Mouse (Mus musculus): ENCODE measurements around the gene Gm43552.
A peak's percentile ranks its signal among the peaks of the same experiment; 100 is the strongest.
"Not testable (repeated sequence)": the region's sequence is repeated elsewhere in the genome, so short reads cannot be mapped to it uniquely, and the experiment has no call there.

The Gm43552 gene

DNA sequence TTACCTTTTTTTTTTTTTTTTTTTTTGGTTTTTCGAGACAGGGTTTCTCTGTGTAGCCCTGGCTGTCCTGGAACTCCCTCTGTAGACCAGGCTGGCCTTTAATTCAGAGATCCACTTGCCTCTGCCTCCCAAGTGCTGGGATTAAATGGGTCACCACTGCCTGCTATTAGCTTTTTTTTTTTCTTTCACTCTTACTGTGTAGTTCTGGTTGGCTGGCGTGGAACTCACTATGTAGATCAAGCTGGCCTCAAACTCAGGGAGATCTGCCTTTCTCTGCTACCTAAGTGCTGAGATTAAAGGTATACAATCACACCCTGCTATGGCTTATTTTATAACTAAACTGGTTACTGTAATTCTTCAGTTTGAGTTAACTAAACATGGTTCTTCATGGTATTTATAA, 6.1 kb downstream of the Gm43552 start:
- H3K4me3 ChIP-seq (replicated peaks; ENCODE audit: low read length): no peak overlapping the region
- H3K4me1 ChIP-seq (replicated peaks; ENCODE audit: low read depth, low read length): peaks cover 58% of the 10 kb centered on the region
- H3K27me3 ChIP-seq (ENCODE audit: insufficient read depth, low read length): 0 out of 2 replicates have a peak, but pooled peaks cover under 1% of the 10 kb centered on the region
- no peaks in the 10 kb centered on the region for H3K36me3 ChIP-seq (ENCODE audit: insufficient read depth, low read length)
- TF ChIP-seq NANOG (IDR thresholded peaks at IDR 0.05; ENCODE audit: borderline replicate concordance, low read length): no peak
- no peak for TF ChIP-seq POU5F1 (IDR thresholded peaks at IDR 0.05; ENCODE audit: borderline replicate concordance, low read length)
- no peak for TF ChIP-seq CTCF (conservative IDR thresholded peaks at IDR 0.05; ENCODE audit: low read length)
- H3K9me3 ChIP-seq (ENCODE audit: low read length): no peaks in the 10 kb centered on the region

DNA sequence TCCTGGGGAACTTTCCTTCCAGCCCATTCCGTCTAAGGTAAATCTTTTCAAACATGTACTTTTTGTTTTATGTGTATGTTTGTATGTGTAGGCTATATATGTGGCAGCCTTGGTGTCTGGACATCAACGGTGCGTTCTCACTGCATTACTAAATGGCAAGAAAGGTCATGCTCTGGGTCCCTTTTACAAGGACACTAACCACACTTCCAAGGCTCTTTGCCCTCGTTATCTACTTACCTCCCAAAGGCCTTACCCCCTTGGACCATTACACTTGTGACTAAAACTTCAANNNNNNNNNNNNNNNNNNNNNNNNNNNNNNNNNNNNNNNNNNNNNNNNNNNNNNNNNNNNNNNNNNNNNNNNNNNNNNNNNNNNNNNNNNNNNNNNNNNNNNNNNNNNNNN, 9.6 kb downstream of the Gm43552 start:
- no peak for TF ChIP-seq POU5F1 (IDR thresholded peaks at IDR 0.05; ENCODE audit: borderline replicate concordance, low read length)
- TF ChIP-seq CTCF (conservative IDR thresholded peaks at IDR 0.05; ENCODE audit: low read length): no peak
- no peak for TF ChIP-seq NANOG (IDR thresholded peaks at IDR 0.05; ENCODE audit: borderline replicate concordance, low read length)
- H3K27me3 ChIP-seq (ENCODE audit: insufficient read depth, low read length): no peaks in the 10 kb centered on the region

DNA sequence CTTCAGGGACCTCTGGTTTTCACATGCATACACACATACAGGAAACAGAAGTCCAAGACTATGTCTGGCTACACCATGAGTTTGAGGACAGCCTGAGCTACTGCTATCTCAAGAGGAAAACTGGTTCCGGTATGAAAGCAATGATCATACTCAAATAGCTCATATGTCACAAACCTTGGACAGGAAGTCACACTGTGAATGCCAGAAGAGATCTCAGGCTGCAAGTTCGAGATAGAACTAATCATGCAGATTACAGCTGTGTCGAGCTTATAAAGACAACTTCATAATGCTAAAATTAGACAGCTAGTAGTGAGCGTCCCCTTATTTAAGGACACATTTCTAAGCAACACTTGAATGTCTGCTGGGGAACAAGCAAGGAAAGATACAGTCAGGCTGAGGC, 12.1 kb downstream of the Gm43552 start:
- no peaks in the 10 kb centered on the region for H3K9me3 ChIP-seq (ENCODE audit: low read length)
- peaks cover 21% of the 10 kb centered on the region for H3K4me1 ChIP-seq (replicated peaks; ENCODE audit: low read depth, low read length)
- 0 out of 2 replicates have a peak, but pooled peaks cover 7% of the 10 kb centered on the region for H3K36me3 ChIP-seq (ENCODE audit: insufficient read depth, low read length)
- H3K4me3 ChIP-seq (replicated peaks; ENCODE audit: low read length): no peak overlapping the region
- TF ChIP-seq NANOG (IDR thresholded peaks at IDR 0.05; ENCODE audit: borderline replicate concordance, low read length) (no peak), POU5F1 (IDR thresholded peaks at IDR 0.05; ENCODE audit: borderline replicate concordance, low read length) (no peak), CTCF (conservative IDR thresholded peaks at IDR 0.05; ENCODE audit: low read length) (no peak)
- H3K27me3 ChIP-seq (ENCODE audit: insufficient read depth, low read length): no peaks in the 10 kb centered on the region

More for the DNA sequence above, 9.6 kb downstream of the Gm43552 start:
- H3K36me3 ChIP-seq (ENCODE audit: insufficient read depth, low read length): 0 out of 2 replicates have a peak, but pooled peaks cover 7% of the 10 kb centered on the region
- no peak overlapping the region for H3K4me3 ChIP-seq (replicated peaks; ENCODE audit: low read length)
- H3K4me1 ChIP-seq (replicated peaks; ENCODE audit: low read depth, low read length): peaks cover 39% of the 10 kb centered on the region
- no peaks in the 10 kb centered on the region for H3K9me3 ChIP-seq (ENCODE audit: low read length)

DNA sequence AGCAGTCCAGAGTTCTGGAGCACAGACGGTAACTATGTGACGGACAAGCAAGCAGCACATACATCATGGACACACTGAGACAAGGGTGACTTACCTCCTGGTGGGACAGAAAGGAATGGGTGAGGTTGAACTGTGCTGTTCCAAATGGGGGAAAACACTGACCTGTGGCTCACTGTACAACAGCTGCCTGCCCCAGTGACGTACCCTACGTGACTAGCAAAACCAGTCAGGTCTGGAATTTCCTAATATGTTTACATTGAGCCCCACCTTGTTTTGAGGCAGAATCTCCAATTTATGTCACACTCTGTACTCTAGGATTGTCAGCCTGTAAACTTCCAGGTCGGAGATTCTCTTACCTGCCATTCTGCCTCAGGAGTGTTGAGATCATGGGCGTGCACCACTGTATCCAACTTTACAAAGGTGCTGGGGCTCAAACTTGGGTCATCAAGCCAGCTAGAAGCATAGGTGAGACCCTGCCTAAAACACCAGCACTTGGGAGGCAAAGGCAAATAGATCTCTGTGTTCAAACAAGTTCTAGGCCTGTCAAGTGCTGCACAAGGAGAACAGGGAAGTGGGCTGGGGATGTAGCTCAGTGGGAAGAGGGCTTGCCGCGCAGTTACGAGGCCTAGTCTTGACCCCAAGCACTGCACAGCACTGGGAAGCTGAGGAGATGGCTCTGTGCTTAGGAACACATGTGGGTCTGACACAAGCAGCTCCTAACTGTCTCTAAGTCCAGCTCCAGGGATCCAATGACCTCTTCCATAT, 12.8 kb downstream of the Gm43552 start:
- H3K4me1 ChIP-seq (replicated peaks; ENCODE audit: low read depth, low read length): peaks cover 18% of the 10 kb centered on the region
- TF ChIP-seq CTCF (conservative IDR thresholded peaks at IDR 0.05; ENCODE audit: low read length): no peak
- no peak for TF ChIP-seq POU5F1 (IDR thresholded peaks at IDR 0.05; ENCODE audit: borderline replicate concordance, low read length)
- no peak for TF ChIP-seq NANOG (IDR thresholded peaks at IDR 0.05; ENCODE audit: borderline replicate concordance, low read length)
- no peaks in the 10 kb centered on the region for H3K9me3 ChIP-seq (ENCODE audit: low read length)
- H3K4me3 ChIP-seq (replicated peaks; ENCODE audit: low read length): no peak overlapping the region
- H3K36me3 ChIP-seq (ENCODE audit: insufficient read depth, low read length): 0 out of 2 replicates have a peak, but pooled peaks cover 7% of the 10 kb centered on the region
- H3K27me3 ChIP-seq (ENCODE audit: insufficient read depth, low read length): no peaks in the 10 kb centered on the region

DNA sequence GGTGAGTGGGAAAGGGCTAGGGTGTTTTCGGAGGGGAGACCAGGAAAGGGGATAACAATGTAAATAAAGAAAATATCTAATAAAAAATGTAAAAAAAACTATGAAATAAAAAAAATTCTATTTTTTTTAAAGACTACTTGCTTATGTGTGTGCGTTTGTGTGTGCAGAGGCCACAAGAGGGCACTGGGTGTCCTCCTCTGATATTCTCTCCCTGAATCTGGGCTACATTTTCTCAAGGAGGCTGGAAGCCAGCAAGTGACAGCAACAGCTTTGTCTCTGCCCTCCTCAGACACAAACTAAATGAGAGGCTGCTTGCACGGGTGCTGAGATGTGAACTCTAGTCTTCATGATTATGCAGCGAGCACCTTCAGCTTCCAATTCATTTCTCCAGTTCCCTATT, 14.4 kb downstream of the Gm43552 start:
- TF ChIP-seq CTCF (conservative IDR thresholded peaks at IDR 0.05; ENCODE audit: low read length): 0 out of 2 replicates have a peak, but pooled peaks have one; percentile 9
- TF ChIP-seq NANOG (IDR thresholded peaks at IDR 0.05; ENCODE audit: borderline replicate concordance, low read length): no peak
- Histone ChIP-seq H3K9me3 (ENCODE audit: low read length) (no peaks in the 10 kb centered on the region), H3K36me3 (ENCODE audit: insufficient read depth, low read length) (0 out of 2 replicates have a peak, but pooled peaks cover 7% of the 10 kb centered on the region), H3K4me1 (replicated peaks; ENCODE audit: low read depth, low read length) (peaks cover 10% of the 10 kb centered on the region), H3K4me3 (replicated peaks; ENCODE audit: low read length) (no peak overlapping the region), H3K27me3 (ENCODE audit: insufficient read depth, low read length) (no peaks in the 10 kb centered on the region)

DNA sequence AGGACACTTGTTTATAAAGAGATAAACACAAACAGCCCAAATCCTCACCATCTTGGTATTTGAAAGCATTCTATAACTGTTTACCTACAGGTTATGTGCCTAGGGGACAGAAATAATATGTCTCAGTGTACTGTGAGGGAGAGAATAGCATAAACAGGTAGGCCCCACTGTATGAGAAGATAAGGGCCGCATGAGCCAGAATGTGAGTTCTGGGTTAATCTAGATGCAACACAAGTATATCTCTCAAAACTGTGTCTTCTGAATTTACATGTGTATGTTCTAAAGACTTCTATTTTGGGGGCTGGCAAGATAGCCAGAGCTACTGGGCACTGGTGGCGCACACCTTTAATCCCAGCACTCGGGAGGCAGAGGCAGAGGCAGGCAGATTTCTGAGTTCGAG, 15.9 kb downstream of the Gm43552 start:
- not testable (repeated sequence) for H3K4me3 ChIP-seq (replicated peaks; ENCODE audit: low read length); H3K9me3 ChIP-seq (ENCODE audit: low read length); H3K27me3 ChIP-seq (ENCODE audit: insufficient read depth, low read length)
- peaks cover 11% of the 10 kb centered on the region; the same call in 1 of the 2 replicates for H3K36me3 ChIP-seq (ENCODE audit: insufficient read depth, low read length)
- H3K4me1 ChIP-seq (replicated peaks; ENCODE audit: low read depth, low read length): peaks cover 11% of the 10 kb centered on the region

DNA sequence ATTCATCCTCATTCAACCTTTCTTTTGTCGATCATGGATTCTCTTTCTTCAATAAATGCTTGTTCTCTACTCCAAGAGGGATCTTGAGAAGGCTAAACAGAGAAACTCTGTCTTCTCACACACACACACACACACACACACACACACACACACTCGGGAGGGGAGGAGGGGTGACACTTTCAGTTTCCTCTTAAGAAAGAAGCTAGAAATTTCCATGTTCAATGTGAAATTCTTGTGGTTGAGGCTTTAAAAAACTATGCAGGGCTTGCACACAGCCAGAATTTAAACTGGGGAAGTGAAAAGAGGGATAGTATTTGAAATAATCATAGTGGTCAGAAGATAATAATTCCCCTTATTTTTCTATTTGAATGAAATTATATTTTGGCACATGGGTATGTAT, 16.8 kb downstream of the Gm43552 start:
- H3K4me1 ChIP-seq (replicated peaks; ENCODE audit: low read depth, low read length): peaks cover 15% of the 10 kb centered on the region
- TF ChIP-seq POU5F1 (IDR thresholded peaks at IDR 0.05; ENCODE audit: borderline replicate concordance, low read length): no peak
- TF ChIP-seq NANOG (IDR thresholded peaks at IDR 0.05; ENCODE audit: borderline replicate concordance, low read length): no peak
- TF ChIP-seq CTCF (conservative IDR thresholded peaks at IDR 0.05; ENCODE audit: low read length): no peak
- H3K9me3 ChIP-seq (ENCODE audit: low read length): no peaks in the 10 kb centered on the region
- H3K36me3 ChIP-seq (ENCODE audit: insufficient read depth, low read length): peaks cover 11% of the 10 kb centered on the region; the same call in 1 of the 2 replicates
- no peak overlapping the region for H3K4me3 ChIP-seq (replicated peaks; ENCODE audit: low read length)
- no peaks in the 10 kb centered on the region for H3K27me3 ChIP-seq (ENCODE audit: insufficient read depth, low read length)

DNA sequence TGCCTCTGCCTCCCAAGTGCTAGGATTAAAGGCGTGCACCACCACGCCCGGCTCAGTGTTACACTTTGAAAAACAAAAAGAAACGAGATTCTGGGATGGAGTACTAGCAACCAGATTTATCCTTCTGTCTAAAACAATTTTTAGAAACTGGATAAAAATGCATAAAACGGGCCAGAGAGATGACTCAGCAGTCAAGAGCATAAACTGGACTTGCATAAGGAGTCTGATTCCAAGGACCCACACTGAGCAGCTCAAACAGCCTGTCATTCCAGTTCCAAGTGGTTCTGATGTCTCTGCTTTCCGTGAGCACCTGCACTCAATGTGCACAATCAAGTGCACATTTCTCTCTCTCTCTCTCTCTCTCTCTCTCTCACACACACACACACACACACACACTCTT, 22.9 kb downstream of the Gm43552 start:
- H3K9me3 ChIP-seq (ENCODE audit: low read length): no peaks in the 10 kb centered on the region
- TF ChIP-seq POU5F1 (IDR thresholded peaks at IDR 0.05; ENCODE audit: borderline replicate concordance, low read length): no peak
- TF ChIP-seq NANOG (IDR thresholded peaks at IDR 0.05; ENCODE audit: borderline replicate concordance, low read length): no peak
- TF ChIP-seq CTCF (conservative IDR thresholded peaks at IDR 0.05; ENCODE audit: low read length): no peak
- H3K4me1 ChIP-seq (replicated peaks; ENCODE audit: low read depth, low read length): peaks cover 7% of the 10 kb centered on the region; the same call in 1 of the 2 replicates
- H3K27me3 ChIP-seq (ENCODE audit: insufficient read depth, low read length): no peaks in the 10 kb centered on the region
- H3K4me3 ChIP-seq (replicated peaks; ENCODE audit: low read length): no peak overlapping the region
- H3K36me3 ChIP-seq (ENCODE audit: insufficient read depth, low read length): peaks cover 23% of the 10 kb centered on the region

DNA sequence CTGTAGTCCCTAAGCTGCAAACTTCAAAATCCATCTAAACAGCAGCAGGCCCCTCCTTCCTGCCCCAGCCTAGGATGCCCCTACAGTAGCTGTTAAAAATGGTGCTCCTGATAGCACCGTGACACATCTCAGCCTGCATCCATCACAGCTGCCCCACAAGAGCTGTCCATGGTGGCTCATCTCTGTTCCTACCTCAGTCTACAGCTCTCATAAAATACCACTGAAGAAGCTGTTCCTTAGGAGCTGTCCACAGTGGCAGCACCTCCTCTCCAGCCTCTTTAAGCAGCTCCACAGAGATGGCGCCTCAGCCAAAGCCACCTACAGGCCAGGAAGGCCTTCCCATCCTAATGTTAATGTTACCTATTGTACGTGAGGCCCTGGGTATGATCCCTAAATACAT, 25.7 kb downstream of the Gm43552 start:
- Histone ChIP-seq H3K4me1 (replicated peaks; ENCODE audit: low read depth, low read length) (peaks cover 7% of the 10 kb centered on the region; the same call in 1 of the 2 replicates), H3K27me3 (ENCODE audit: insufficient read depth, low read length) (no peaks in the 10 kb centered on the region), H3K4me3 (replicated peaks; ENCODE audit: low read length) (no peak overlapping the region), H3K36me3 (ENCODE audit: insufficient read depth, low read length) (peaks cover 19% of the 10 kb centered on the region), H3K9me3 (ENCODE audit: low read length) (no peaks in the 10 kb centered on the region)
- TF ChIP-seq CTCF (conservative IDR thresholded peaks at IDR 0.05; ENCODE audit: low read length) (no peak), POU5F1 (IDR thresholded peaks at IDR 0.05; ENCODE audit: borderline replicate concordance, low read length) (no peak), NANOG (IDR thresholded peaks at IDR 0.05; ENCODE audit: borderline replicate concordance, low read length) (no peak)
